Mouse (Mus musculus) CH12F3 (cell line): Measurements from ENCODE around the gene Olfr782.
"Not testable (repeated sequence)": the region's sequence is repeated elsewhere in the genome, so short reads cannot be mapped to it uniquely, and the experiment has no call there.

Experiments
- in situ Hi-C: fragments of 300-500 bp; cut with MboI; formaldehyde crosslinking; loops from 2 replicates; pipeline ENCODE4 v1.14.3; 2020; ENCODE audit warnings: low sequenced_read_pairs

The Olfr782 gene

DNA sequence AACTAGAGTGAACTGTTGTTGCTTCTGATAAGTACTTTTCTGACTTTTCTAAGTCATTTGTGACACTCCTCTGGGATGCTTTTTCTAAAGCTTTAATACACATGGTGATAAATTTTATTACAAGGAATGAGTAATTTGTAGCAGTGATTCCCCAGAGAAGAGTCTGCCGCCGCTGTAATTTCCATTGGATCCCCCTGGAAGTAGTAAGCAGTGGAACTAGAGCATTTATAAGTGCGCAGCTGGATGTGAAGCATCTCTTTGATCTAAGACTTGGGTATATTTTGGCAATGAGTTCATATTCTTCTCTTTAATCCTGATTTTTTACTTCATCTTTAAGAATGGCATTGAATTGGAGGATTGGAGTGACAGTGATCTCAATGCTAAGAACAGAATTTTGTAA, at the start of gene Olfr782:
Olfr782 (plus strand) TSS at position 301 of the 400 bp plus-strand sequence.
- in situ Hi-C loops = no loop called here

- in situ Hi-C loops = not testable (repeated sequence)
These were observed 35.7 kb upstream of the Olfr782 start for GRCm38 (mm10) chr10:129312973-129313372.

DNA sequence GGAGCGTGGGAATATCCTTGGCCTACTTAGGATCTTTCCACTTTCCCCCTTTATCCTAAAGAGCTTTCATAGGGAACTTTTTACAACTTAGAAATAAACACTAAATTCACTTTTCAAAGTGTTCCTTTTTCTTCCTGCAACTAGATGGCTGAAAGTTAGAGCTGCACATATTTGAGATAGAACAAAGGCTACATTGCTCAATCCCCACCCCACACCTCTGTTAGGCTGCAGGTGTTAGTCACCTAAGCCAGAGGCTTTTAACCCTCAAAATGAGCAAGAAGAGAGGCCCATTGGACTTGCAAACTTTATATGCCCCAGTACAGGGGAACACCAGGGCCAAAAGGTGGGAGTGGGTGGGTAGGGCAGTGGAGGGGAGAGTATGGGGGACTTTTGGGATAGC, 35.1 kb upstream of the Olfr782 start:
- in situ Hi-C loops = not testable (repeated sequence)

GRCm38 (mm10) chr10:129317817-129318216, 30.8 kb upstream of the Olfr782 start, which contains the start of gene Olfr780:
TSS of gene Olfr780 (plus strand) at chr10:129318117.
- in situ Hi-C loops = no loop called here

DNA sequence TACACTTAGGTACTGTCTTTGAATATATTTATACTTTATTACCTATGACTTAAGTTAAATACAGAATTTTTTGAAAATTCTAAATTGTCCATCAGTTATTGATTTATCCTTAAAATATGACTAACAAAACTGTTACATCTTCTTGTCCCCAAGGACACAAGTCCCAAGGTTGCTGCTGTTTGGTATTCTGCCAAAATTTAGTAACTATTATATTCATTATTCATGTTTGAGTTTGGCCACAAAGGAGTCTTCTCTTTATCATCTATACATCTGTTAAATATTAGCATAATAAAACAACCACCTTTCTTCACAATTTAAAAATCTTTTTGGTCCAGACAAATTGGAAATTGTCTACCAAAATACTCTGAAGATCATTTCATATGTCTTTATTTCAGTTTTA, 20.1 kb upstream of the Olfr782 start, which contains the start of gene Olfr781:
Olfr781 (plus strand) TSS at position 301 of the 400 bp plus-strand sequence.
- in situ Hi-C loops = no loop called here

- in situ Hi-C loops = not testable (repeated sequence)
These were observed 3.8 kb downstream of the Olfr782 start for GRCm38 (mm10) chr10:129352475-129352874.

- in situ Hi-C loops = not testable (repeated sequence)
These were observed 7.8 kb downstream of the Olfr782 start for GRCm38 (mm10) chr10:129356496-129356895.

- in situ Hi-C loops = no loop called here
These were observed 8.7 kb downstream of the Olfr782 start for GRCm38 (mm10) chr10:129357307-129357706.

GRCm38 (mm10) chr10:129374051-129374450, 25.4 kb downstream of the Olfr782 start:
- in situ Hi-C loops = not testable (repeated sequence)

DNA sequence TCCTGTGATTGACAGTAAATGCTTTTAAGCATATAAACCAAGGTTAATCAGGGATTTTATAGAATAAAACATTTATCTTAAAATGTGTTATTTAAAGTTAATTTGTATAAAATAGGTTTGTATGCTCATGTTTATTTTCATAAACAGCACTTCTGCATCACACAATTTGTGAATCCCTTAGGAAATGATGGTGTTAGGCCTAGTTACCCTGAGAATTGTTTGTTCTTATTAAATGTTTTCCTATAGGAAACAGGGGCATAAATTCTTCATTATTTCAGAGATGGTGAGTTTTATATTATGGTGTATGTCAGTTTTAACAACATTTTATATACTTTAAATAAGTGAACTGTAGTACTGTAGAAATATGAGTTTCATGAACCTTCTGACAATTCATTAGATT, 35.1 kb downstream of the Olfr782 start, which contains the start of gene Olfr784:
Olfr784 (plus strand) TSS at position 301 of the 400 bp plus-strand sequence.
- in situ Hi-C loops = no loop called here

DNA sequence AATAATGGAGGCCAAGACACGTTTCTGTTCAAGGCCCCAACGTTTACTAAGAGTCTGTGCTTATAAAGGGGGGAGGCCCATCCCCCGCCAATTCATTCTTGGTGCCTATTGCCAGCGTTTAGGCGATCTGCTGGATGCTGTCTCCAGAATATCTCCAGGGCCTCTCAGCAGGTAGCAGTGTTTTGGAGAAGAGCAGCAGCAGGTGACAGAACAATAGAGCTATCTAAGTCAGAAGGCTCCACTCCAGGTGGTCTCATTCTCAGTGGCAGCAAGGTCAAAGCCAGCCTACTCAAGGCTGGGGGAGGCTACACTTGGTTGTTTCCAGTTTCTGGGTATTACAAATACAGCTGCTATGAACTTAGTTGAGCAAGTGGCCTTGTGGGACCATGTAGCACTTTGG, 52.2 kb downstream of the Olfr782 start:
- in situ Hi-C loops = no loop called here
